Mouse (Mus musculus): ENCODE measurements around the gene Epb41l1. TPM values are rescaled to one million over a fixed set of nuclear protein-coding genes. Genes with fewer than 3 reads are reported as not detected.

Gene Epb41l1
- polyA plus RNA-seq, 1 experiment = 38.1 TPM

- H3K27ac ChIP-seq (ENCODE audit: insufficient read depth, low read depth, low read length) = no peak overlapping the region
- no peaks in the 10 kb centered on the region for H3K4me1 ChIP-seq (ENCODE audit: control insufficient read depth, insufficient read depth, low read length)
- no peaks in the 10 kb centered on the region for H3K27me3 ChIP-seq (replicated peaks; ENCODE audit: control insufficient read depth, insufficient read depth, low read length)
- TF ChIP-seq POLR2A (IDR thresholded peaks at IDR 0.05; ENCODE audit: low read depth, low read length) (no peak), CTCF (conservative IDR thresholded peaks at IDR 0.05; ENCODE audit: insufficient read depth, insufficient read length, low read depth, low read length) (no peak)
- H3K36me3 ChIP-seq (ENCODE audit: control insufficient read depth, insufficient read depth, low read length) = no peaks in the 10 kb centered on the region
- no peak for DNase-seq
- 95% methylated on average over 12 of the region's 12 CpGs for WGBS
- H3K4me3 ChIP-seq (ENCODE audit: insufficient read depth, low read depth, low read length) = no peak overlapping the region
Observed at GRCm38 (mm10) chr2:156494875-156495274, 74.2 kb downstream of the Epb41l1 start.

- no peak for TF ChIP-seq CTCF (conservative IDR thresholded peaks at IDR 0.05; ENCODE audit: insufficient read depth, insufficient read length, low read depth, low read length)
- no peak for TF ChIP-seq POLR2A (IDR thresholded peaks at IDR 0.05; ENCODE audit: low read depth, low read length)
- WGBS = 46% methylated on average over 5 of the region's 5 CpGs
- no peak overlapping the region for H3K27ac ChIP-seq (ENCODE audit: insufficient read depth, low read depth, low read length)
Observed at GRCm38 (mm10) chr2:156496816-156497566, 76.3 kb downstream of the Epb41l1 start.

GRCm38 (mm10) chr2:156497915-156498314 is 77.2 kb downstream of the Epb41l1 start:
- no peaks in the 10 kb centered on the region for H3K27me3 ChIP-seq (replicated peaks; ENCODE audit: control insufficient read depth, insufficient read depth, low read length)
- H3K27ac ChIP-seq (ENCODE audit: insufficient read depth, low read depth, low read length) = no peak overlapping the region
- peak; percentile 63 for DNase-seq
- H3K4me1 ChIP-seq (ENCODE audit: control insufficient read depth, insufficient read depth, low read length) = no peaks in the 10 kb centered on the region
- 65% methylated on average over 5 of the region's 5 CpGs for WGBS
- H3K4me3 ChIP-seq (ENCODE audit: insufficient read depth, low read depth, low read length) = no peak overlapping the region
- H3K36me3 ChIP-seq (ENCODE audit: control insufficient read depth, insufficient read depth, low read length) = no peaks in the 10 kb centered on the region
- TF ChIP-seq POLR2A (IDR thresholded peaks at IDR 0.05; ENCODE audit: low read depth, low read length) = no peak
- peak; percentile 85 for TF ChIP-seq CTCF (conservative IDR thresholded peaks at IDR 0.05; ENCODE audit: insufficient read depth, insufficient read length, low read depth, low read length)

More at GRCm38 (mm10) chr2:156496816-156497566, 76.3 kb downstream of the Epb41l1 start:
- DNase-seq = peak; percentile 29
- Histone ChIP-seq H3K27me3 (replicated peaks; ENCODE audit: control insufficient read depth, insufficient read depth, low read length) (no peaks in the 10 kb centered on the region), H3K4me3 (ENCODE audit: insufficient read depth, low read depth, low read length) (no peak overlapping the region), H3K4me1 (ENCODE audit: control insufficient read depth, insufficient read depth, low read length) (no peaks in the 10 kb centered on the region), H3K36me3 (ENCODE audit: control insufficient read depth, insufficient read depth, low read length) (no peaks in the 10 kb centered on the region)

GRCm38 (mm10) chr2:156501025-156501424 is 80.3 kb downstream of the Epb41l1 start:
- DNase-seq = no peak
- Histone ChIP-seq H3K36me3 (ENCODE audit: control insufficient read depth, insufficient read depth, low read length) (no peaks in the 10 kb centered on the region), H3K27me3 (replicated peaks; ENCODE audit: control insufficient read depth, insufficient read depth, low read length) (no peaks in the 10 kb centered on the region), H3K4me3 (ENCODE audit: insufficient read depth, low read depth, low read length) (no peak overlapping the region), H3K4me1 (ENCODE audit: control insufficient read depth, insufficient read depth, low read length) (no peaks in the 10 kb centered on the region), H3K27ac (ENCODE audit: insufficient read depth, low read depth, low read length) (no peak overlapping the region)
- TF ChIP-seq CTCF (conservative IDR thresholded peaks at IDR 0.05; ENCODE audit: insufficient read depth, insufficient read length, low read depth, low read length) (no peak), POLR2A (IDR thresholded peaks at IDR 0.05; ENCODE audit: low read depth, low read length) (no peak)
- WGBS = 89% methylated on average over 1 of the region's 1 CpGs

- H3K4me1 ChIP-seq (ENCODE audit: control insufficient read depth, insufficient read depth, low read length) = no peaks in the 10 kb centered on the region
- 69% methylated on average over 13 of the region's 13 CpGs for WGBS
Observed at GRCm38 (mm10) chr2:156505533-156505932, 84.8 kb downstream of the Epb41l1 start.

GRCm38 (mm10) chr2:156512028-156512427 is 91.3 kb downstream of the Epb41l1 start:
- no peaks in the 10 kb centered on the region for H3K36me3 ChIP-seq (ENCODE audit: control insufficient read depth, insufficient read depth, low read length)
- H3K4me3 ChIP-seq (ENCODE audit: insufficient read depth, low read depth, low read length) = no peak overlapping the region
- 0 out of 2 replicates have a peak overlapping the region, but pooled peaks have one; percentile 7 for H3K27ac ChIP-seq (ENCODE audit: insufficient read depth, low read depth, low read length)
- no peaks in the 10 kb centered on the region; the same call in 1 of the 2 replicates for H3K4me1 ChIP-seq (ENCODE audit: control insufficient read depth, insufficient read depth, low read length)
- no peak for DNase-seq
- TF ChIP-seq CTCF (conservative IDR thresholded peaks at IDR 0.05; ENCODE audit: insufficient read depth, insufficient read length, low read depth, low read length) (no peak), POLR2A (IDR thresholded peaks at IDR 0.05; ENCODE audit: low read depth, low read length) (no peak)
- WGBS = 84% methylated on average over 7 of the region's 7 CpGs
- no peaks in the 10 kb centered on the region for H3K27me3 ChIP-seq (replicated peaks; ENCODE audit: control insufficient read depth, insufficient read depth, low read length)

More at GRCm38 (mm10) chr2:156505533-156505932, 84.8 kb downstream of the Epb41l1 start:
- no peaks in the 10 kb centered on the region for H3K27me3 ChIP-seq (replicated peaks; ENCODE audit: control insufficient read depth, insufficient read depth, low read length)
- H3K4me3 ChIP-seq (ENCODE audit: insufficient read depth, low read depth, low read length) = no peak overlapping the region
- no peaks in the 10 kb centered on the region for H3K36me3 ChIP-seq (ENCODE audit: control insufficient read depth, insufficient read depth, low read length)
- DNase-seq = no peak
- no peak for TF ChIP-seq CTCF (conservative IDR thresholded peaks at IDR 0.05; ENCODE audit: insufficient read depth, insufficient read length, low read depth, low read length)
- TF ChIP-seq POLR2A (IDR thresholded peaks at IDR 0.05; ENCODE audit: low read depth, low read length) = no peak
- H3K27ac ChIP-seq (ENCODE audit: insufficient read depth, low read depth, low read length) = no peak overlapping the region

GRCm38 (mm10) chr2:156512561-156512960 is 91.9 kb downstream of the Epb41l1 start:
- Histone ChIP-seq H3K27ac (ENCODE audit: insufficient read depth, low read depth, low read length) (0 out of 2 replicates have a peak overlapping the region, but pooled peaks have one; percentile 7), H3K4me3 (ENCODE audit: insufficient read depth, low read depth, low read length) (no peak overlapping the region), H3K27me3 (replicated peaks; ENCODE audit: control insufficient read depth, insufficient read depth, low read length) (no peaks in the 10 kb centered on the region), H3K36me3 (ENCODE audit: control insufficient read depth, insufficient read depth, low read length) (no peaks in the 10 kb centered on the region), H3K4me1 (ENCODE audit: control insufficient read depth, insufficient read depth, low read length) (no peaks in the 10 kb centered on the region; the same call in 1 of the 2 replicates)
- peak; percentile 86 for DNase-seq
- WGBS = 34% methylated on average over 5 of the region's 6 CpGs
- TF ChIP-seq CTCF (conservative IDR thresholded peaks at IDR 0.05; ENCODE audit: insufficient read depth, insufficient read length, low read depth, low read length) (no peak), POLR2A (IDR thresholded peaks at IDR 0.05; ENCODE audit: low read depth, low read length) (no peak)
